In genomic region chr1:126764201-126764600, GRCm38 (mm10) we compare ENCODE assay signal across 22 mouse cellular contexts.
DNase-seq lines count a peak whose midpoint lies in the region; ATAC-seq lines count a peak whose summit lies in the region.
"Had no signal": no experiment of that assay in that cellular context is flagged by ENCODE, and none has a peak within 500 bp of the region (broad histone marks: within the 10 kb centered on the region; RNA-seq: fewer than 3 reads in every experiment).

No protein-coding gene starts in this region.

- no peaks in the 10 kb centered on the region for H3K9me3 ChIP-seq in forebrain, embryonic 12.5 days
- H3K9me3 ChIP-seq: embryonic facial prominence, embryonic 15.5 days; forebrain, embryonic 10.5 days; forebrain, embryonic 15.5 days; heart, embryonic 12.5 days; hindbrain, embryonic 12.5 days had no signal

- H3K9ac ChIP-seq in forebrain, embryonic 12.5 days, result no peak overlapping the region
- H3K9ac ChIP-seq: embryonic facial prominence, embryonic 15.5 days; forebrain, embryonic 15.5 days; heart, embryonic 12.5 days; hindbrain, embryonic 12.5 days had no signal

- H3K27me3 ChIP-seq in forebrain, embryonic 12.5 days, result no peaks in the 10 kb centered on the region; the same call in 1 of the 2 replicates
- H3K27me3 ChIP-seq: embryonic facial prominence, embryonic 15.5 days; forebrain, embryonic 15.5 days; heart, embryonic 12.5 days; hindbrain, embryonic 12.5 days had no signal

- peak; percentile 65 for DNase-seq in adrenal gland, adult 2 months
- DNase-seq in adrenal gland, postnatal 25 days, result no peak
- DNase-seq in testis, postnatal 10 days (ENCODE audit: low spot score), result peak; percentile 19
- no peak for DNase-seq in testis, postnatal 14 days (ENCODE audit: low spot score)
- peak; percentile 19 for DNase-seq in adrenal gland, postnatal 14 days
- DNase-seq in gastrocnemius, adult 8-10 months (ENCODE audit: low spot score in 2 of 2), result no peak
- DNase-seq: cerebellum, adult 2 months; cerebellum, postnatal 10 days; embryo, embryonic 11 days; gastrocnemius, postnatal 14 days; heart, postnatal 36 days; kidney, adult 2 months had no signal

- no peak overlapping the region for H3K27ac ChIP-seq in forebrain, embryonic 12.5 days
- H3K27ac ChIP-seq: embryonic facial prominence, embryonic 15.5 days; forebrain, embryonic 15.5 days; hindbrain, embryonic 12.5 days; hindbrain, postnatal 0 days had no signal

- H3K4me3 ChIP-seq in forebrain, embryonic 12.5 days (replicated peaks), result no peak overlapping the region
- H3K4me3 ChIP-seq: embryonic facial prominence, embryonic 15.5 days; erythroblast, embryonic 14.5 days; forebrain, embryonic 10.5 days; forebrain, embryonic 15.5 days; heart, embryonic 12.5 days; hindbrain, embryonic 12.5 days had no signal

- H3K4me2 ChIP-seq in forebrain, embryonic 12.5 days, result no peak overlapping the region
- H3K4me2 ChIP-seq: embryonic facial prominence, embryonic 15.5 days; forebrain, embryonic 15.5 days; heart, embryonic 12.5 days; hindbrain, embryonic 12.5 days had no signal

- H3K4me1 ChIP-seq in forebrain, embryonic 12.5 days, result peaks cover 17% of the 10 kb centered on the region
- H3K4me1 ChIP-seq: embryonic facial prominence, embryonic 15.5 days; heart, embryonic 12.5 days had no signal

- ATAC-seq in forebrain, embryonic 12.5 days (ENCODE audit: low FRiP score), result no peak
- no peak for ATAC-seq in megakaryocyte progenitor cell, adult 5-6 weeks (replicated peaks; ENCODE audit: poor library complexity)
- ATAC-seq: forebrain, embryonic 15.5 days; hindbrain, postnatal 0 days; intestine, embryonic 16.5 days had no signal

- H3K36me3 ChIP-seq in forebrain, embryonic 12.5 days (replicated peaks), result no peaks in the 10 kb centered on the region
- H3K36me3 ChIP-seq: embryonic facial prominence, embryonic 15.5 days; forebrain, embryonic 10.5 days; forebrain, embryonic 15.5 days; heart, embryonic 12.5 days; hindbrain, embryonic 12.5 days had no signal

- WGBS in forebrain, embryonic 12.5 days, result 82% methylated on average over 3 of the region's 3 CpGs

Comparison
In these comparisons a context has a peak if more than half of its experiments do, and no peak if none do; other contexts are left out.
1. DNase-seq: peak in adrenal gland, adult 2 months (single experiment), testis, postnatal 10 days (single experiment) and adrenal gland, postnatal 14 days (single experiment); none in adrenal gland, postnatal 25 days (single experiment), testis, postnatal 14 days (single experiment) and gastrocnemius, adult 8-10 months (0 of 2).